Mouse (Mus musculus) small intestine, adult 2 months (tissue): Measurements from ENCODE around the gene Gucd1.
A peak's percentile ranks its signal among the peaks of the same experiment; 100 is the strongest.

Experiments used
- CTCF ChIP-seq: fragments of 200-500 bp; IDR thresholded peaks from 2 replicates; pipeline ENCODE4 v1.5.1; 2012; ENCODE audit warnings: low read depth, mild to moderate bottlenecking, control low read depth, inconsistent platforms, low read length, moderate library complexity, mixed read lengths; ENCODE audit not compliant: insufficient replicate concordance, insufficient read length; ENCODE audit errors: extremely low read depth
- POLR2A ChIP-seq: fragments of 200-500 bp; IDR thresholded peaks from 2 replicates; pipeline ENCODE4 v1.6.1; 2012; ENCODE audit warnings: low read depth, mild to moderate bottlenecking, control low read depth, inconsistent platforms, low read length, moderate library complexity

- 0 out of 2 replicates have a peak, but pooled peaks have one; percentile 4 for TF ChIP-seq CTCF
- no peak for TF ChIP-seq POLR2A
Observed at GRCm38 (mm10) chr10:75438132-75438810, 79.5 kb downstream of the Gucd1 start.
